ENCODE assay signal across 24 mouse cellular contexts in genomic region chr4:28377087-28377486, GRCm38 (mm10).
DNase-seq lines count a peak whose midpoint lies in the region; ATAC-seq and TF ChIP-seq lines count a peak whose summit lies in the region.
"Had no signal": no experiment of that assay in that cellular context is flagged by ENCODE, and none has a peak within 500 bp of the region (broad histone marks: within the 10 kb centered on the region; RNA-seq: fewer than 3 reads in every experiment).

No protein-coding gene starts in this region.

- no peaks in the 10 kb centered on the region for H3K36me3 ChIP-seq in hindbrain, postnatal 0 days (ENCODE audit: insufficient read depth, low read length)
- no peaks in the 10 kb centered on the region for H3K36me3 ChIP-seq in hindbrain, embryonic 12.5 days
- no peaks in the 10 kb centered on the region for H3K36me3 ChIP-seq in midbrain, embryonic 14.5 days (ENCODE audit: control insufficient read depth, insufficient read depth, low read length)
- H3K36me3 ChIP-seq in midbrain, embryonic 10.5 days: no peaks in the 10 kb centered on the region
- H3K36me3 ChIP-seq in forebrain, embryonic 16.5 days (ENCODE audit: control insufficient read depth, insufficient read depth): no peaks in the 10 kb centered on the region
- no peaks in the 10 kb centered on the region for H3K36me3 ChIP-seq in limb, embryonic 14.5 days (ENCODE audit: control insufficient read depth, insufficient read depth, low read length)
- H3K36me3 ChIP-seq: embryonic facial prominence, embryonic 13.5 days; G1E; heart, embryonic 15.5 days; hindbrain, embryonic 15.5 days; liver, embryonic 15.5 days had no signal

- no peak overlapping the region for H3K27ac ChIP-seq in hindbrain, postnatal 0 days
- no peak overlapping the region for H3K27ac ChIP-seq in hindbrain, embryonic 12.5 days
- H3K27ac ChIP-seq in midbrain, embryonic 14.5 days (replicated peaks; ENCODE audit: low read depth, low read length): no peak overlapping the region
- no peak overlapping the region for H3K27ac ChIP-seq in midbrain, embryonic 10.5 days (replicated peaks)
- no peak overlapping the region for H3K27ac ChIP-seq in forebrain, embryonic 16.5 days (ENCODE audit: low read length)
- H3K27ac ChIP-seq in limb, embryonic 14.5 days (replicated peaks; ENCODE audit: low read depth, low read length): no peak overlapping the region
- H3K27ac ChIP-seq: embryonic facial prominence, embryonic 13.5 days; heart, embryonic 15.5 days; hindbrain, embryonic 15.5 days; kidney, postnatal 0 days; liver, embryonic 15.5 days; macrophage had no signal

- H3K27me3 ChIP-seq in hindbrain, postnatal 0 days (ENCODE audit: insufficient read depth, low read length): no peaks in the 10 kb centered on the region
- no peaks in the 10 kb centered on the region for H3K27me3 ChIP-seq in hindbrain, embryonic 12.5 days
- no peaks in the 10 kb centered on the region for H3K27me3 ChIP-seq in midbrain, embryonic 14.5 days (ENCODE audit: control insufficient read depth, insufficient read depth, low read length)
- no peaks in the 10 kb centered on the region for H3K27me3 ChIP-seq in midbrain, embryonic 10.5 days (ENCODE audit: low read depth, poor library complexity, severe bottlenecking)
- H3K27me3 ChIP-seq in forebrain, embryonic 16.5 days (replicated peaks; ENCODE audit: control insufficient read depth, insufficient read depth, low read length): no peaks in the 10 kb centered on the region
- no peaks in the 10 kb centered on the region for H3K27me3 ChIP-seq in limb, embryonic 14.5 days (ENCODE audit: control insufficient read depth, insufficient read depth, low read length)
- H3K27me3 ChIP-seq: CH12.LX; embryonic facial prominence, embryonic 13.5 days; heart, embryonic 15.5 days; hindbrain, embryonic 15.5 days; liver, embryonic 15.5 days; Patski had no signal

- no peak for TF ChIP-seq POLR2A in limb, embryonic 14.5 days (IDR thresholded peaks at IDR 0.05; ENCODE audit: borderline replicate concordance, extremely low read depth, insufficient read depth, insufficient read length)

- no peak for TF ChIP-seq CTCF in hindbrain, postnatal 0 days (IDR thresholded peaks at IDR 0.05; ENCODE audit: low read depth)

- no peaks in the 10 kb centered on the region for H3K9me3 ChIP-seq in hindbrain, postnatal 0 days (ENCODE audit: low read length)
- no peaks in the 10 kb centered on the region for H3K9me3 ChIP-seq in hindbrain, embryonic 12.5 days (replicated peaks)
- H3K9me3 ChIP-seq in midbrain, embryonic 14.5 days (ENCODE audit: control insufficient read depth, low read length): no peaks in the 10 kb centered on the region
- H3K9me3 ChIP-seq in midbrain, embryonic 10.5 days (replicated peaks): no peaks in the 10 kb centered on the region
- H3K9me3 ChIP-seq in forebrain, embryonic 16.5 days (ENCODE audit: control insufficient read depth, low read length): no peaks in the 10 kb centered on the region
- no peaks in the 10 kb centered on the region for H3K9me3 ChIP-seq in limb, embryonic 14.5 days (ENCODE audit: control insufficient read depth, low read length)
- H3K9me3 ChIP-seq: embryonic facial prominence, embryonic 13.5 days; G1E; heart, embryonic 15.5 days; hindbrain, embryonic 15.5 days; liver, embryonic 15.5 days had no signal

- H3K4me2 ChIP-seq in hindbrain, postnatal 0 days (ENCODE audit: low read depth, low read length): no peak overlapping the region
- H3K4me2 ChIP-seq in hindbrain, embryonic 12.5 days (replicated peaks): no peak overlapping the region
- H3K4me2 ChIP-seq in midbrain, embryonic 14.5 days (ENCODE audit: low read length): no peak overlapping the region
- H3K4me2 ChIP-seq in forebrain, embryonic 16.5 days (ENCODE audit: low read length): no peak overlapping the region
- H3K4me2 ChIP-seq in limb, embryonic 14.5 days (replicated peaks; ENCODE audit: low read depth, low read length, severe bottlenecking): no peak overlapping the region
- H3K4me2 ChIP-seq: embryonic facial prominence, embryonic 13.5 days; heart, embryonic 15.5 days; hindbrain, embryonic 15.5 days; liver, embryonic 15.5 days had no signal

- ATAC-seq in hindbrain, postnatal 0 days: no peak
- ATAC-seq in hindbrain, embryonic 12.5 days (ENCODE audit: low FRiP score): no peak
- ATAC-seq in midbrain, embryonic 14.5 days (ENCODE audit: low FRiP score, low TSS enrichment): no peak
- ATAC-seq in forebrain, embryonic 16.5 days: peak; percentile 68
- no peak for ATAC-seq in limb, embryonic 14.5 days (ENCODE audit: low FRiP score, low read depth)
- ATAC-seq: Patski had no signal

- H3K4me1 ChIP-seq in hindbrain, postnatal 0 days (ENCODE audit: insufficient read depth, low read length): no peaks in the 10 kb centered on the region
- H3K4me1 ChIP-seq in hindbrain, embryonic 12.5 days: no peaks in the 10 kb centered on the region
- H3K4me1 ChIP-seq in midbrain, embryonic 14.5 days (ENCODE audit: control insufficient read depth, insufficient read depth, low read length): no peaks in the 10 kb centered on the region
- H3K4me1 ChIP-seq in midbrain, embryonic 10.5 days: no peaks in the 10 kb centered on the region
- H3K4me1 ChIP-seq in forebrain, embryonic 16.5 days (replicated peaks; ENCODE audit: control insufficient read depth, insufficient read depth, low read length): no peaks in the 10 kb centered on the region
- no peaks in the 10 kb centered on the region for H3K4me1 ChIP-seq in limb, embryonic 14.5 days (ENCODE audit: control insufficient read depth, insufficient read depth, low read length)
- H3K4me1 ChIP-seq: heart, embryonic 15.5 days; hindbrain, embryonic 15.5 days; liver, embryonic 15.5 days had no signal

- peak; percentile 17 for DNase-seq in hindbrain, postnatal 0 days (ENCODE audit: low spot score)
- DNase-seq in midbrain, embryonic 14.5 days: peak; percentile 5
- DNase-seq in midbrain, embryonic 10.5 days (ENCODE audit: low spot score): no peak
- DNase-seq in limb, embryonic 14.5 days (ENCODE audit: low spot score): peak; percentile 37
- DNase-seq in layer of hippocampus, adult 9-10 months (ENCODE audit: low spot score): no peak
- DNase-seq: adrenal gland, postnatal 36 days; B cell, adult 2 months; cerebellum, adult 18-20 months; cerebellum, postnatal 25 days; heart, postnatal 36 days; kidney, adult 18-20 months; liver; thymus, postnatal 14 days had no signal

- H3K4me3 ChIP-seq in hindbrain, postnatal 0 days (ENCODE audit: low read length): no peak overlapping the region
- no peak overlapping the region for H3K4me3 ChIP-seq in hindbrain, embryonic 12.5 days
- no peak overlapping the region for H3K4me3 ChIP-seq in midbrain, embryonic 14.5 days (replicated peaks; ENCODE audit: low read depth, low read length)
- no peak overlapping the region for H3K4me3 ChIP-seq in midbrain, embryonic 10.5 days
- no peak overlapping the region for H3K4me3 ChIP-seq in forebrain, embryonic 16.5 days (replicated peaks; ENCODE audit: low read length)
- H3K4me3 ChIP-seq in limb, embryonic 14.5 days (replicated peaks; ENCODE audit: low read length): no peak overlapping the region
- H3K4me3 ChIP-seq: embryonic facial prominence, embryonic 13.5 days; heart, embryonic 15.5 days; hindbrain, embryonic 15.5 days; liver, embryonic 15.5 days had no signal

- no peak overlapping the region for H3K9ac ChIP-seq in hindbrain, postnatal 0 days (replicated peaks; ENCODE audit: low read length)
- no peak overlapping the region for H3K9ac ChIP-seq in hindbrain, embryonic 12.5 days
- H3K9ac ChIP-seq in midbrain, embryonic 14.5 days (replicated peaks; ENCODE audit: low read length): no peak overlapping the region
- H3K9ac ChIP-seq in forebrain, embryonic 16.5 days (replicated peaks; ENCODE audit: low read depth, low read length): no peak overlapping the region
- no peak overlapping the region for H3K9ac ChIP-seq in limb, embryonic 14.5 days (ENCODE audit: low read depth, low read length, severe bottlenecking)
- H3K9ac ChIP-seq: embryonic facial prominence, embryonic 13.5 days; heart, embryonic 15.5 days; hindbrain, embryonic 15.5 days; liver, embryonic 15.5 days had no signal

Comparison
In these comparisons a context has a peak if more than half of its experiments do, and no peak if none do; other contexts are left out.
1. DNase-seq: peak in hindbrain, postnatal 0 days (single experiment), midbrain, embryonic 14.5 days (single experiment) and limb, embryonic 14.5 days (single experiment); none in midbrain, embryonic 10.5 days (single experiment) and layer of hippocampus, adult 9-10 months (single experiment).